Mouse (Mus musculus): ENCODE measurements at regions not wholly inside any gene's neighbourhood (a gene's known extent, or its start where the extent isn't known, plus 50 kb on each side); places are given as distances from the start of the nearest gene placed in this dataset.

GRCm38 (mm10) chr3:21982991-21983390 is 93.5 kb upstream of the Tbl1xr1 start:
- no peaks in the 10 kb centered on the region for H3K27me3 ChIP-seq (ENCODE audit: control insufficient read depth, insufficient read depth, low read length)
- no peak overlapping the region for H3K9ac ChIP-seq (ENCODE audit: low read length)
- 85% methylated on average over 8 of the region's 8 CpGs for WGBS
- DNase-seq (ENCODE audit: low spot score, missing footprints) = no peak
- no peak for ATAC-seq (ENCODE audit: low FRiP score)
- H3K4me3 ChIP-seq (ENCODE audit: low read depth, low read length) = no peak overlapping the region
- no peaks in the 10 kb centered on the region for H3K36me3 ChIP-seq (ENCODE audit: control insufficient read depth, insufficient read depth, low read length)
- no peak overlapping the region for H3K4me2 ChIP-seq
- no peaks in the 10 kb centered on the region for H3K9me3 ChIP-seq (ENCODE audit: control insufficient read depth, low read length)
- H3K4me1 ChIP-seq (ENCODE audit: control insufficient read depth, insufficient read depth, low read length) = no peaks in the 10 kb centered on the region
- H3K27ac ChIP-seq (ENCODE audit: low read depth, low read length) = no peak overlapping the region

DNA sequence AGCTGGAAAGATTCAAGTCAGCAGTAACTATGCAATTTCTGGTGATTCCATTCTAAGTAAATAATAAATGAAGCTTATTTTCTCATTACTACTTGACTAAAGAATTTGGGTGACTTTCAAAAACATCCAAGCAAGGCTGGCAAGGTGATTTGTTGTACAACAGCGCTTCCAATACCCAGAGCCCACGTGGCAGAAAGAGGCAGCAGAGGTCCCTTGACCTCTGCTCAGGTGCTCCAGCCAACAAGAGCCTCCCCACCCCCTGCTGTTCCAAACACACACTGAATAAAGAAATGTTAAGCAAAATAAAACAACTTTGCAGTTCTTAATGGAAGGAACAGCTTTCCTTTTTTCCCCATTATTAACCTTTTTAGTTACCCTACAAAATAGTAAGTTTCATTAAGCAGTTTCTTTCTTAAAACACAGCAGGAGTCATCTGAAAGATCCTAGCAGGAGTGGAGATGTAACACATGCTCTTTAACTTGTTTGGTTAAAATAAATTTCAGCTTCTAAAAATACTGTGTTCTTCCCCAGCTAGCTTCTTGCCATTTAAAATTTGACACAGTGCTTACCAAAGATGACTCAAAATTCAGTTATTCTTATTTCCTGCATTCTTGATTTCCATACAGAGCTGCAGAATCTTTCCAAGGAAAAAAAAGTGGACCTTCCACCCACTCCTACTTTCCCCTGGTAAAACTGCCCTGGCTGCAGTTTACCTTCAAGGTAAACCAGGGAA is 92.3 kb upstream of the Tbl1xr1 start:
- H3K4me1 ChIP-seq (ENCODE audit: control insufficient read depth, insufficient read depth, low read length) = no peaks in the 10 kb centered on the region
- no peaks in the 10 kb centered on the region for H3K9me3 ChIP-seq (ENCODE audit: control insufficient read depth, low read length)
- H3K27ac ChIP-seq (ENCODE audit: low read depth, low read length) = no peak overlapping the region
- H3K4me2 ChIP-seq = no peak overlapping the region
- DNase-seq (ENCODE audit: low spot score, missing footprints) (no peak), ATAC-seq (ENCODE audit: low FRiP score) (no peak)
- no peaks in the 10 kb centered on the region for H3K36me3 ChIP-seq (ENCODE audit: control insufficient read depth, insufficient read depth, low read length)
- no peak overlapping the region for H3K4me3 ChIP-seq (ENCODE audit: low read depth, low read length)
- no peak overlapping the region for H3K9ac ChIP-seq (ENCODE audit: low read length)
- WGBS = 44% methylated on average over 2 of the region's 2 CpGs
- no peaks in the 10 kb centered on the region for H3K27me3 ChIP-seq (ENCODE audit: control insufficient read depth, insufficient read depth, low read length)

GRCm38 (mm10) chr3:21984807-21985206 is 91.6 kb upstream of the Tbl1xr1 start:
- no peak for DNase-seq (ENCODE audit: low spot score, missing footprints)
- Histone ChIP-seq H3K9ac (ENCODE audit: low read length) (no peak overlapping the region), H3K27me3 (ENCODE audit: control insufficient read depth, insufficient read depth, low read length) (no peaks in the 10 kb centered on the region), H3K4me2 (no peak overlapping the region), H3K9me3 (ENCODE audit: control insufficient read depth, low read length) (no peaks in the 10 kb centered on the region), H3K27ac (ENCODE audit: low read depth, low read length) (no peak overlapping the region), H3K36me3 (ENCODE audit: control insufficient read depth, insufficient read depth, low read length) (no peaks in the 10 kb centered on the region), H3K4me3 (ENCODE audit: low read depth, low read length) (no peak overlapping the region), H3K4me1 (ENCODE audit: control insufficient read depth, insufficient read depth, low read length) (no peaks in the 10 kb centered on the region)
- 66% methylated on average over 2 of the region's 2 CpGs for WGBS
- ATAC-seq (ENCODE audit: low FRiP score) = no peak

DNA sequence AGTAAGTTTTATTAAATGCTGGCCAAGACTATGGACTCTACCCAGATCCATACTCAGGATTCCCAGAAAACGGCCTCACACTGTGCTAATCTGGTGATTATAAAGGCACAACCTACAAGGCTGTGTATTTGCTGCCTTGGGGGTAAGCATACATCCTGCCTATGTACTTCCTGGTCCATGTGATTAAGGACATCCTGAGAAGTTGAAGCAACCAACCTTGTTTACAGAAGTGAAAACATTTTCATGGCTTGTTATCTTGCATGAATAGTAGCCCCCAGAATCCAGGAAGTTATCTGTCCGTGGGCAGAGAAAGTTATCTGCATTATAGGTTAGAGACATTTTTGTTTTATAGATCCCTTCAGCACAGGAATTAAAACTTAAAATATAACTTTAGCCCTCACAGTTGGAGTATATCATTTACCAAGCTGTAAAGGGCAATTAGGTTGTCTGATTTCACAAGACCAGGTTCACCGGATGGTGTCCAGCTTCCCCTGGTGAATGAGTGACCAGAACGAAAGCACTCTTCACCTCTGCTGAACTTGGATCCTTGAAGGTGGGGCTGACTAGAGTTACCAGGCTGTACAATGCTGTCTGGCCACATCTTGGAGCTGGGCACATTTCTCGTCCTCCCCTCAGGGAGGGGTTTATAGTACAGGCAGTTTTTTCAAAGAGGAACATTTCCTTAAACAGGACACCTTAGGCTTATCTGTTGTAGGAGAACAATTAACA is 90.1 kb upstream of the Tbl1xr1 start:
- H3K36me3 ChIP-seq (ENCODE audit: control insufficient read depth, insufficient read depth, low read length) = no peaks in the 10 kb centered on the region
- no peak overlapping the region for H3K4me3 ChIP-seq (ENCODE audit: low read depth, low read length)
- H3K27ac ChIP-seq (ENCODE audit: low read depth, low read length) = no peak overlapping the region
- no peak overlapping the region for H3K4me2 ChIP-seq
- no peak overlapping the region for H3K9ac ChIP-seq (ENCODE audit: low read length)
- H3K4me1 ChIP-seq (ENCODE audit: control insufficient read depth, insufficient read depth, low read length) = no peaks in the 10 kb centered on the region
- no peaks in the 10 kb centered on the region for H3K27me3 ChIP-seq (ENCODE audit: control insufficient read depth, insufficient read depth, low read length)
- 86% methylated on average over 5 of the region's 5 CpGs for WGBS
- DNase-seq (ENCODE audit: low spot score, missing footprints) (no peak), ATAC-seq (ENCODE audit: low FRiP score) (no peak)
- H3K9me3 ChIP-seq (ENCODE audit: control insufficient read depth, low read length) = no peaks in the 10 kb centered on the region

GRCm38 (mm10) chr3:21986893-21987250 is 89.6 kb upstream of the Tbl1xr1 start:
- no peaks in the 10 kb centered on the region for H3K4me1 ChIP-seq (ENCODE audit: control insufficient read depth, insufficient read depth, low read length)
- no peak for ATAC-seq (ENCODE audit: low FRiP score)
- 89% methylated on average over 2 of the region's 2 CpGs for WGBS

DNA sequence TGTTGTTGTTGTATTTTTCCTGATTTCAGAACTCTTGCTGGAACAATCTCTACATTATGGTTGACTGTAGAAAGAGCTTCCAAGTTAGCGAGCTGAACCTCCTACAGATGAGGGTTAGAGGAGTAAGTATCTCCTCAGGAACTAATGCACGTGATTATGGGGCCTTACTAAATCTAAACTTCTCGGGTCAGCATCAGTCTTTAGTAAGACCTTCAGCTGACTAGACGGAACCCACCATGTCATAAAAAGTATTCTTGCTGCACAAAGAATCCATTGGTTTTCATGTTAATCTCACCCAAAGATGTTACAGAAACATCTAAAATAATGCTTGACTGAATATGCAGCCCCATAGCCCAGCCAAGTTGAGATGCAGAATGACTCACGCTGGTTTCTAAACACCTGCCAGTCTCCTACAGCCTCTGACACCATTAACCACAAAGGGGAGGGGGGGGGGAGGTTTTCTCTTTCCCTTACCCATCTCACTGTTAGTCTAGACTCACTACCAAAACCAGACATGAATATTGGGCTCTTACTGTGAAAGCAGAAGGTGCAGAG is 88.9 kb upstream of the Tbl1xr1 start:
- H3K27me3 ChIP-seq (ENCODE audit: control insufficient read depth, insufficient read depth, low read length) = no peaks in the 10 kb centered on the region

More at GRCm38 (mm10) chr3:21986893-21987250, 89.6 kb upstream of the Tbl1xr1 start:
- Histone ChIP-seq H3K4me2 (no peak overlapping the region), H3K27me3 (ENCODE audit: control insufficient read depth, insufficient read depth, low read length) (no peaks in the 10 kb centered on the region), H3K9me3 (ENCODE audit: control insufficient read depth, low read length) (no peaks in the 10 kb centered on the region), H3K9ac (ENCODE audit: low read length) (no peak overlapping the region), H3K4me3 (ENCODE audit: low read depth, low read length) (no peak overlapping the region), H3K27ac (ENCODE audit: low read depth, low read length) (no peak overlapping the region), H3K36me3 (ENCODE audit: control insufficient read depth, insufficient read depth, low read length) (no peaks in the 10 kb centered on the region)
- DNase-seq (ENCODE audit: low spot score, missing footprints) = no peak

GRCm38 (mm10) chr3:21988010-21988531 is 88.4 kb upstream of the Tbl1xr1 start:
- Histone ChIP-seq H3K9me3 (ENCODE audit: control insufficient read depth, low read length) (no peaks in the 10 kb centered on the region), H3K9ac (ENCODE audit: low read length) (no peak overlapping the region), H3K4me2 (no peak overlapping the region), H3K36me3 (ENCODE audit: control insufficient read depth, insufficient read depth, low read length) (no peaks in the 10 kb centered on the region), H3K27ac (ENCODE audit: low read depth, low read length) (no peak overlapping the region), H3K4me1 (ENCODE audit: control insufficient read depth, insufficient read depth, low read length) (no peaks in the 10 kb centered on the region), H3K27me3 (ENCODE audit: control insufficient read depth, insufficient read depth, low read length) (no peaks in the 10 kb centered on the region), H3K4me3 (ENCODE audit: low read depth, low read length) (no peak overlapping the region)
- WGBS = 94% methylated on average over 8 of the region's 8 CpGs
- DNase-seq (ENCODE audit: low spot score, missing footprints) = no peak
- ATAC-seq (ENCODE audit: low FRiP score) = no peak

More for the DNA sequence above, 88.9 kb upstream of the Tbl1xr1 start:
- Histone ChIP-seq H3K4me2 (no peak overlapping the region), H3K4me3 (ENCODE audit: low read depth, low read length) (no peak overlapping the region), H3K4me1 (ENCODE audit: control insufficient read depth, insufficient read depth, low read length) (no peaks in the 10 kb centered on the region), H3K9ac (ENCODE audit: low read length) (no peak overlapping the region), H3K27ac (ENCODE audit: low read depth, low read length) (no peak overlapping the region), H3K36me3 (ENCODE audit: control insufficient read depth, insufficient read depth, low read length) (no peaks in the 10 kb centered on the region), H3K9me3 (ENCODE audit: control insufficient read depth, low read length) (no peaks in the 10 kb centered on the region)
- no peak for DNase-seq (ENCODE audit: low spot score, missing footprints)
- no peak for ATAC-seq (ENCODE audit: low FRiP score)
- 84% methylated on average over 5 of the region's 5 CpGs for WGBS

- Histone ChIP-seq H3K27ac (ENCODE audit: low read depth, low read length) (no peak overlapping the region), H3K27me3 (ENCODE audit: control insufficient read depth, insufficient read depth, low read length) (no peaks in the 10 kb centered on the region), H3K36me3 (ENCODE audit: control insufficient read depth, insufficient read depth, low read length) (no peaks in the 10 kb centered on the region), H3K4me1 (ENCODE audit: control insufficient read depth, insufficient read depth, low read length) (no peaks in the 10 kb centered on the region), H3K9ac (ENCODE audit: low read length) (no peak overlapping the region), H3K4me3 (ENCODE audit: low read depth, low read length) (no peak overlapping the region), H3K9me3 (ENCODE audit: control insufficient read depth, low read length) (no peaks in the 10 kb centered on the region), H3K4me2 (no peak overlapping the region)
- DNase-seq (ENCODE audit: low spot score, missing footprints) = no peak
- ATAC-seq (ENCODE audit: low FRiP score) = no peak
- 86% methylated on average over 4 of the region's 4 CpGs for WGBS
Measured at GRCm38 (mm10) chr3:21990526-21990925, 85.9 kb upstream of the Tbl1xr1 start.

DNA sequence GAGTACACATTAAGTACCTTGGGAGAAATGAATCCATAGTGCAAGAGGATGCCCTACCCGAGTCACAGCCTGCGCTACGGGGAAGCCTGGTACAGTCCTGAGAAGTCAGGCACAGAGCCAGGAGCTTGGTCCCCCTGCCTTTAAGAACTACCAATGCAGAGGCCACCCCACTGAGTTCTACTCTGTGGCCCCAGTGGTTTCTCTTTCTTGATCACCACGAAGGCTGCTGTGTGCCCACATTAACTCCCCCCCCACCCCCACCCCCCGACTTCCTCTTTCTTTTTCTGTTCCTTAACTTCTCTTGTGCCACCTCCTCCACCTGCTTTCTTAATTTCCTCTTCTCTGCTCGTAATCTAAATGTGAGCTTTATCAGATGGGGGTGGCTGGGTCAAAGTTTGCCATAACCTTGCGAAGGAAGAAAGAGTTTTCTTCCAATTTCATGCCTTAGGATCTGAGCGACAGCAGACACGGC is 84.7 kb upstream of the Tbl1xr1 start:
- Histone ChIP-seq H3K27me3 (ENCODE audit: control insufficient read depth, insufficient read depth, low read length) (no peaks in the 10 kb centered on the region), H3K27ac (ENCODE audit: low read depth, low read length) (no peak overlapping the region), H3K4me1 (ENCODE audit: control insufficient read depth, insufficient read depth, low read length) (no peaks in the 10 kb centered on the region), H3K4me3 (ENCODE audit: low read depth, low read length) (no peak overlapping the region), H3K9me3 (ENCODE audit: control insufficient read depth, low read length) (no peaks in the 10 kb centered on the region), H3K4me2 (no peak overlapping the region), H3K9ac (ENCODE audit: low read length) (no peak overlapping the region), H3K36me3 (ENCODE audit: control insufficient read depth, insufficient read depth, low read length) (no peaks in the 10 kb centered on the region)
- DNase-seq (ENCODE audit: low spot score, missing footprints) (no peak), ATAC-seq (ENCODE audit: low FRiP score) (no peak)
- whole genome bisulfite sequencing = 82% methylated on average over 9 of the region's 9 CpGs
